Mouse (Mus musculus) heart, embryonic 14.5 days (tissue): ENCODE results near the gene Focad. TPM values are rescaled to one million over a fixed set of nuclear protein-coding genes. Genes with fewer than 3 reads are reported as not detected.

Experiments used
- ATAC-seq: fragments of 200-750 bp; cut with Nextera tagmentation; 2 replicates; pipeline ENCODE4 v1.8.0; 2017; ENCODE audit warnings: low read depth, moderate TSS enrichment; ENCODE audit not compliant: insufficient number of reproducible peaks, insufficient read depth, low FRiP score
- H3K27ac ChIP-seq, 2 experiments: fragments of 200-500 bp in 1 of 2; fragments of 300-500 bp in 1 of 2; sonication (generic) in 1 of 2; replicated peaks in 1 of 2; 2 replicates each; pipeline ENCODE4 v1.5.1; 2012 to 2014; ENCODE audit warnings: low read depth in 2 of 2, low read length in 2 of 2, control low read depth in 1 of 2, mild to moderate bottlenecking in 1 of 2, mixed read lengths in 1 of 2; ENCODE audit not compliant: control insufficient read depth in 1 of 2, insufficient read depth in 1 of 2
- H3K27me3 ChIP-seq: fragments of 300-500 bp; sonication (generic); 2 replicates; pipeline ENCODE4 v1.6.1; 2014; ENCODE audit warnings: mild to moderate bottlenecking, low read length, control low read depth; ENCODE audit not compliant: control insufficient read depth, insufficient read depth
- H3K36me3 ChIP-seq: fragments of 300-500 bp; sonication (generic); 2 replicates; pipeline ENCODE4 v1.6.1; 2014; ENCODE audit warnings: mild to moderate bottlenecking, control low read depth, low read length, mixed read lengths; ENCODE audit not compliant: control insufficient read depth, insufficient read depth
- H3K4me1 ChIP-seq, 2 experiments: fragments of 200-500 bp in 1 of 2; fragments of 300-500 bp in 1 of 2; sonication (generic) in 1 of 2; 2 replicates each; pipeline ENCODE4 v1.6.1; 2012 to 2014; ENCODE audit warnings: low read length in 2 of 2, control low read depth in 1 of 2, mixed read lengths in 1 of 2; ENCODE audit not compliant: control insufficient read depth in 2 of 2, insufficient read depth in 2 of 2
- H3K4me2 ChIP-seq: fragments of 300-500 bp; sonication (generic); 2 replicates; pipeline ENCODE4 v1.6.1; 2014; ENCODE audit warnings: mild to moderate bottlenecking, low read length
- H3K4me3 ChIP-seq, 2 experiments: fragments of 200-500 bp in 1 of 2; fragments of 300-500 bp in 1 of 2; sonication (generic) in 1 of 2; 2 replicates each; pipeline ENCODE4 v1.5.1; 2012 to 2014; ENCODE audit warnings: low read length in 2 of 2, mild to moderate bottlenecking in 2 of 2, control low read depth in 1 of 2, low read depth in 1 of 2, moderate library complexity in 1 of 2; ENCODE audit not compliant: control insufficient read depth in 1 of 2, insufficient read depth in 1 of 2
- H3K9ac ChIP-seq: fragments of 300-500 bp; sonication (generic); 2 replicates; pipeline ENCODE4 v1.6.1; 2014; ENCODE audit warnings: mild to moderate bottlenecking, low read length
- H3K9me3 ChIP-seq: fragments of 300-500 bp; sonication (generic); 2 replicates; pipeline ENCODE4 v1.6.1; 2016; ENCODE audit warnings: low read length, control low read depth; ENCODE audit not compliant: control insufficient read depth
- WGBS: fragments of 180-500 bp; shearing (Covaris S2); extraction: QIAGEN DNeasy Blood & Tissue Kit; methylation state at CpG from one replicate; pipeline ENCODE4 v1.1.7; 2014; 5-methylcytosine and 5-hydroxymethylcytosine counted together
- polyA plus RNA-seq: library from polyadenylated mRNA; unstranded; fragments of >200 nt; fragmentation: Nextera tagmentation; extraction: Ambion mirVana; gene quantifications from 2 replicates; pipeline ENCODE4 v1.2.1, GENCODE M21; 2014

Gene Focad
- polyA plus RNA-seq, 1 experiment from 2014 or later: 9.8 TPM

DNA sequence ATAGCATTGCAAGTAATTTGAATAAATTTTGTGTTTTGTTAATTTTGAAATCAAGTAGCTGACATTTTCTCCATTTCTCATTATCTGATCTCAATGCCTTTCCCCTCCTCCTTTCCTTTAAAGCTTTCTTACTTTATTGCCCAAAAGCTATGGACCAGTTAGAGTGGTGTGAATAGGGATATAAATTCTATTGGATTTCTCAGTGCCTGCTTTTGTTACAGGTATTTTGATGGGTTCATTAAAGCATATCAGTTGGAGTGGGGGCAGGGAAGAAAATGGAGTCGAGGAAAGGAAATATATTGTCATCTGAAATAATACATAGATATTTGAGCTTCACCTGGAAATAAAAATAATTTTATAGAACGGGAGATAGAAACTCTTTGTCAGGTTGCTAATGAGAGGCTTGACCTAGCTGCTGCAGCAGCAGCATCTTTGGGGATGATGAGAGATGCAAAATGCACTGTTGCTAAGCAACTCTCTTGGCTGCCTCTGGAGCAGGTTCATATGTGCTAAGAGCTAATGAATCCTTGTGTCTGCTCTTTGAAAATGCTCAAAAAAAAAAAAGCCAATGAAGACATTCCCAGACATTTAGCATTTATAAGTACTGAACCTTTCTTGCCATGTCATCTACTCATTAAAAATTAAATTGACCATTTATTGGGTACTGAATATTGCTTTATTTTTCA is 116.9 kb downstream of the Focad start:
- Histone ChIP-seq H3K27ac (no peak overlapping the region), H3K9me3 (no peaks in the 10 kb centered on the region), H3K4me1 (peaks cover 2 to 12% of the 10 kb centered on the region in 2 experiments; a peak in 2 of 4 replicates), H3K36me3 (no peaks in the 10 kb centered on the region), H3K4me3 (no peak overlapping the region), H3K27me3 (no peaks in the 10 kb centered on the region), H3K4me2 (no peak overlapping the region), H3K9ac (no peak overlapping the region)
- ATAC-seq: no peak
- WGBS: 85% methylated on average over 2 of the region's 2 CpGs

DNA sequence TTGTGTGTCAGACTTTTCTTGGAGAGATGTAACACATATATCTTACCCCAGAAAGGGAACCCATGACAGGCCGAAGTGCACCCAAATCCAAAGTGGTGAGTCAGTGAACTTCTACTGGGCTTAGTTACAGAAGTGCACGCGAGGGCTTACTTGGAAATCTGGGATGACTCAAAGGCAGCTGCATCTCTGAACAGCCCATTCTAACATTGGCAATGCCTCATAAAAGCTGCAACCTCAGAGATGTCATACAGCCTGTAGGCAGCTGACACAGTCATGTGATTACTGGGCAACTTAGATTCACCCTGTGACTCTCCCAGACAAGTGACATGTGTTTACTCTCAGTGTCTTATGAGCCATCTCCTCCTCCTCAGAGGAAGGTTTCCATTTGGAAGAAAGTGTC is 119.5 kb downstream of the Focad start:
- Histone ChIP-seq H3K27me3 (no peaks in the 10 kb centered on the region), H3K27ac (no peak overlapping the region), H3K4me2 (no peak overlapping the region), H3K36me3 (no peaks in the 10 kb centered on the region), H3K4me3 (no peak overlapping the region), H3K9me3 (no peaks in the 10 kb centered on the region), H3K4me1 (peaks cover 2 to 12% of the 10 kb centered on the region in 2 experiments; a peak in 2 of 4 replicates), H3K9ac (no peak overlapping the region)
- ATAC-seq: no peak
- 93% methylated on average over 3 of the region's 3 CpGs for WGBS

DNA sequence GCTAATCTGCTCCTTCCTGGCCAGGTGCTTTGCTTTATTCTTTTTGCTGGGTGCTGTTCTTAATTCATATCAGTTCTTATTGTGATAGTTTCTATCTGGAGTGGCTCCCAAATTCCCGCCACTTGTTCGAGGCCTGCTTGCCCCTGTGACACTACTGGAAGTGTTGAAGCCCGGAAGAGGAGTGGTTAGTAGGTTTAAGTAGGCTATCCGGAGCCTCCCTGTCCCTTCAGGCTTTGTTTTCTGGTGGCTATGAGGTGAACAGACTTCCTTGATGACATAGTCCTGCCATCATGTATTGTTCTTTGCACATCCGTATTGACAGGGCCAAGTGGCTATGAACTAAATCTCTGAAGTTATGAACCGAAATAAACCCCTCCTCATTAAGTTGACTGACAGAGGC is 123.9 kb downstream of the Focad start:
- 52% methylated on average over 6 of the region's 6 CpGs for WGBS

DNA sequence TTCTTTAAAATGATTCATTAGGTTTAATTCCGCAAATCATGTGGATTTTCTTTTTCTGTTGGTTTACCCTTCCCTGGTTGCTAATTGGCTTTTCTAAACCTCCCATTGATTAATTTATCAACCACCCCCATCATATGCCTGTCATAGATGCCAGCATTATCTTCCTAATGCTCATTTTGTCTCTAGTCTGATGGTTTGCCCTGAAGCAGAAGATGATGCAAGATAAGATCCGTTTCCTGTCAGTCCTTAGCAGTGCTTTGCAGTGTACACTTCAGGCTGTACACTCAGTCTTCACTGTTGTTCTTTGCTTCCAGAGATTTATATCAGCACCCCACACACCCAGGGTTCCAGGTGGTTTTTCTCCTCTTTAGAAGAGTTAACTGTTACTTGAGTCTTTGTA is 124.4 kb downstream of the Focad start:
- Histone ChIP-seq H3K9ac (no peak overlapping the region), H3K36me3 (no peaks in the 10 kb centered on the region), H3K4me3 (no peak overlapping the region), H3K27me3 (no peaks in the 10 kb centered on the region), H3K27ac (no peak overlapping the region), H3K9me3 (no peaks in the 10 kb centered on the region), H3K4me1 (no peaks in the 10 kb centered on the region), H3K4me2 (no peak overlapping the region)
- ATAC-seq: no peak
- 78% methylated on average over 2 of the region's 2 CpGs for WGBS

More for the DNA sequence above, 123.9 kb downstream of the Focad start:
- Histone ChIP-seq H3K27me3 (no peaks in the 10 kb centered on the region), H3K4me1 (no peaks in the 10 kb centered on the region), H3K4me2 (no peak overlapping the region), H3K27ac (no peak overlapping the region), H3K4me3 (no peak overlapping the region), H3K9ac (no peak overlapping the region), H3K36me3 (no peaks in the 10 kb centered on the region), H3K9me3 (no peaks in the 10 kb centered on the region)
- ATAC-seq: no peak

DNA sequence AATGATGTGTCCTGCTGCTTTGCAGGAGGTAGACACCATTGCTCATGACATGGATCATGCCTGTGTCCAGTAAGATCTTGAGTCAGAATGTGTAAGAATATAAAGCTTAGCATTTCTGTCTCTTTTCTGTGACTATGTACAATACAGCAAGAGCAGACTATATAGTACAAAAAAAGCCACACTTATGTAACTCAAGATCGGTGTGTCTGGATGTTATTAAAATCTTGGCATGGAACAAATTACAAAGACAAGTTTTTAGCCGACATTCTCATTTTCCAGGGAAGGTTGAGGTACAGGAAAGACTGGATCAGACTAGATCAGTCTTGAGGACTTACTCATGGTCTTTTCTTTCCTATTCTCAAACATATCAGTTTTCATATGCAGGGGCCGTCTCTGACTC is 136.9 kb downstream of the Focad start:
- no peak overlapping the region for H3K4me2 ChIP-seq
- no peaks in the 10 kb centered on the region for H3K36me3 ChIP-seq
- 90% methylated on average over 3 of the region's 3 CpGs for WGBS
- H3K9me3 ChIP-seq: no peaks in the 10 kb centered on the region
- H3K9ac ChIP-seq: no peak overlapping the region
- H3K4me3 ChIP-seq: no peak overlapping the region
- no peak for ATAC-seq
- H3K27me3 ChIP-seq: no peaks in the 10 kb centered on the region
- H3K27ac ChIP-seq: no peak overlapping the region
- H3K4me1 ChIP-seq: no peaks in the 10 kb centered on the region

DNA sequence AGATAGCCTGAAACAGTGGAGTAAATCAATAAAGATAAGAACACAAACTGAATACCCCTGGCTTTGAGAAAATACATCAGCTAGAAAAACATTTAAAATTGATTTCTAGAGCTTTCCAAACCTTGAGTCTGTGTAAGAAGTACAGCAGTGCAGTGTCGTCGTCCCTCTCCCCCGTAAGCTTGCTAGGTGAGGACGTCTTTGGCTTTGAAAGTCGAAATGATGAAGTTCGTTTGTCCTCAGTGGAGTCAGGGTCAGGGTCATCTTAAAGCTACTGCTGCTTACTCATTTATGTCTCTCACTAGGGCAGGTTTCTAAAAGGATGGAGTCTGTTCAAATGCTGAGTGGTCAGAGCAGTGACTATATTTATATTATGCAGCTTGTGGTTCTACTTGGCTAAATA is 141.5 kb downstream of the Focad start:
- no peaks in the 10 kb centered on the region for H3K9me3 ChIP-seq
- H3K9ac ChIP-seq: no peak overlapping the region
- no peak overlapping the region for H3K4me2 ChIP-seq
- H3K27me3 ChIP-seq: no peaks in the 10 kb centered on the region
- H3K4me1 ChIP-seq: no peaks in the 10 kb centered on the region
- no peak overlapping the region for H3K27ac ChIP-seq
- ATAC-seq: no peak
- no peaks in the 10 kb centered on the region for H3K36me3 ChIP-seq
- whole genome bisulfite sequencing: 77% methylated on average over 6 of the region's 6 CpGs
- no peak overlapping the region for H3K4me3 ChIP-seq

DNA sequence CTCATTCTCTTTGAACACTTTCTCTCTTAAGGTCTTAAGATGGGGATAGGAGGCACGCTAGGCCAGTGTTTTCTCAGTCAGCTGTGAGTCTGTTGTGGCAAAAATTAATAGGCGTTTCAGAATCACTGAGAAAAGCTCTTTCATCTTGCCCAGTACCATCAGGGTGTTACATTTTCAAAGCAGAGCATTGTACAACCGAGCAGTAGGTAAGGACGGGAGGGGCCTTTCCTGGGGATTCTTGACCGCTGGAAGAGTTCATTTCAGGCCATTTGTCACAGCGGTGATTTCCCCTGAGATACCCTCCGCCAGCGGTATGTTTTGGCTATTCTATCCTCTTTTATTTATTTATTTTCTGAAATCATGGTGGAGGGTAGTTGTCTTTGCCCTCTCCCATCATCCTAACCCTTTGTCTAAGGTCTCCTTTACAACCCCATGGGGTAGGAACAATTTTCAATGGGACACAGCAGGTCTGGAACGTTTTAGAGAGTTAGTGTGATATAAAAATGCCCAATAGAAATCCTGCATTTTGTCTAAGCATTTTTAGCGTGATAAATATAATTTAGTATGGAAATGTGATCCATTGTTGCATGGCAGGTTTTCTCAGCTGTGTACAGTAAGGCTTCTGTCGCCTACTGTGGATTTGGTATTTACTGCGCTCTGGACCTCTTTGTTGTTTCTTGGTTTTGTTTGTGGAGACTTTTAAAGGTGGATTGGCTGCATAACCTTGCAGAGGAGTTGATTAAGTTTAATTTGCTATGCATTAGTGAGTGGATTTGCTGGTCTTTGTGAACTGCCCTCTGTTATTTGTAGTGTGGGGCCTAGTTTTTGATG is 142.7 kb downstream of the Focad start:
- 76% methylated on average over 12 of the region's 12 CpGs for WGBS
- no peaks in the 10 kb centered on the region for H3K27me3 ChIP-seq
- no peak overlapping the region for H3K9ac ChIP-seq
- H3K36me3 ChIP-seq: no peaks in the 10 kb centered on the region
- H3K4me1 ChIP-seq: no peaks in the 10 kb centered on the region
- no peak overlapping the region for H3K4me3 ChIP-seq
- H3K27ac ChIP-seq: no peak overlapping the region
- H3K9me3 ChIP-seq: no peaks in the 10 kb centered on the region
- no peak for ATAC-seq
- no peak overlapping the region for H3K4me2 ChIP-seq
